Mouse (Mus musculus): Measurements from ENCODE around the gene Ssbp3. TPM values are rescaled to one million over a fixed set of nuclear protein-coding genes. Genes with fewer than 3 reads are reported as not detected.

The Ssbp3 gene
- total and polyA plus RNA-seq, 3 experiments, result 30.5 to 242 (median 116) TPM

DNA sequence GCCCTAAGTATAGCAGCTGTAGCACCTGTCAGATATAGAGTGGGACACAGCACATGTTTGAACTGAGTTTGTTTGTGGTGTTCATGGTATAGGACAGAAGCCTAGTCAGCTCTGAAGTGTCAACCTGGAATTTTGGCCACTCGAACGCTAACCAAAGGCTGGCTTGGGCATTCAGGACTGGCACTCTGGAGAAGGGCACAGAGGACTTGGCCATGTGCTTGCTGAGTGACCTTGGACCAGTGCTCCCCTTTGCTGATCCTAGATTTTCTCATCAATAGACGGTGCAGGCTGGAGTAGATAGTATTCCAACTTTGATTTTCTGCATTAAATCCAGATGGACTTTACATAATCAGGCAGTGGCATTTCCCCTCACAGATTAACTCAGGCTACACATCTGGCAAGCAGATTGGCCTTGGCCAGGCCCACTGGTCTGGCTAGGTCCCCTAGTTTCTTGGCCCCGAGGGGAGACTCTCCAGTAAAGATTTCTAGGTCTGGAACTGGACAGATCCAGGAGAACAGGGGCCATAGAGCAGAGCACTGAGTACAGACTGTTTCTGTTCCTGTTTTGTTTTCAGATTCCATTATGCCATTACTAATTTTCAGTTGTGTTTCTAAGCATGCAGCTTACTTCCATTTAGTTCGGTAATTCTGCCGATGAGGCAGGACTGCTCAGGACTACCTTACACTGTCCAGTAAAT lies 102.8 kb downstream of the Ssbp3 start:
- Histone ChIP-seq H3K79me2 (ENCODE audit: control insufficient read depth, insufficient read depth, low read length, poor library complexity) (peaks cover 6% of the 10 kb centered on the region), H3K4me1 (ENCODE audit: control insufficient read depth in 1 of 2, insufficient read depth in 2 of 2, low read length in 2 of 2) (peaks cover 8 to 11% of the 10 kb centered on the region in 2 experiments)
- DNase-seq (ENCODE audit: low read depth, low spot score), result no peak

DNA sequence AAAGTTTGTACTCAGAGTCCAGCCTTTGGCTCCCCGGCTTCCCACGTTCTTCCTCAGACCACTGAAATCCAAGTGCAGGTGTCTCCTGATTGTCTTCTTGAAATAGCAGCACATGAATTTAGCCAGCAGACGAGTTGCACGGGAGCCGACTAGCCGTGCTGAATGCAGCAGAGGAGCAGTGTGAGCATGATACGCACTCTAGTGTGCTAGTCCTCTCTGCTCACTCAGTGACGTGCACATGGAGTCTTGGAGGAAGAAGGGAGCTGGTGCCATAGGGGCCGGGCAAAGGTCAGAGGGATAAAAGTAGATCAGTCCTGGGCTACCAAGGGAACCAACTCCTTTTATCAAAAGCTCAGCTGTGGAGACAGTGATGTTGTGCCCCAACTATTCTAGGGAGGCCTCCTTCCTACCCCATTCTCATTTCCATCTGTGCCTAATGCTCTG lies 103.3 kb downstream of the Ssbp3 start:
- H3K27me3 ChIP-seq (ENCODE audit: control insufficient read depth in 1 of 2, insufficient read depth in 2 of 2, low read length in 2 of 2), result no peaks in the 10 kb centered on the region
- peaks cover 3% of the 10 kb centered on the region for H3K79me2 ChIP-seq (ENCODE audit: control insufficient read depth, insufficient read depth, low read length, poor library complexity)
- H3K9me3 ChIP-seq (replicated peaks; ENCODE audit: insufficient read depth, low read length), result no peaks in the 10 kb centered on the region
- H3K27ac ChIP-seq (ENCODE audit: control insufficient read depth, low read depth, low read length), result no peak overlapping the region
- DNase-seq (ENCODE audit: low read depth, low spot score), result no peak
- peaks cover 3 to 4% of the 10 kb centered on the region in 2 experiments; a peak in 3 of 4 replicates for H3K36me3 ChIP-seq (ENCODE audit: control insufficient read depth in 1 of 2, insufficient read depth in 2 of 2, low read length in 2 of 2)
- peaks cover 3 to 5% of the 10 kb centered on the region in 2 experiments for H3K4me1 ChIP-seq (ENCODE audit: control insufficient read depth in 1 of 2, insufficient read depth in 2 of 2, low read length in 2 of 2)
- H3K4me3 ChIP-seq (ENCODE audit: control insufficient read depth in 1 of 2, insufficient read depth in 1 of 2, low read depth in 2 of 2, low read length in 2 of 2), result no peak overlapping the region
- TF ChIP-seq SIN3A (IDR thresholded peaks at IDR 0.05; ENCODE audit: low read length) (no peak), TAL1 (IDR thresholded peaks at IDR 0.05; ENCODE audit: low read length) (no peak), MAZ (IDR thresholded peaks at IDR 0.05; ENCODE audit: low read depth, low read length) (no peak), UBTF (IDR thresholded peaks at IDR 0.05; ENCODE audit: borderline replicate concordance, insufficient read depth, low read depth, low read length) (no peak), TBP (IDR thresholded peaks at IDR 0.05; ENCODE audit: low read depth, low read length) (no peak), ETS1 (IDR thresholded peaks at IDR 0.05; ENCODE audit: low read depth, low read length) (no peak), USF1 (IDR thresholded peaks at IDR 0.05; ENCODE audit: low read depth, low read length) (no peak), ZKSCAN1 (IDR thresholded peaks at IDR 0.05; ENCODE audit: low read depth, low read length) (no peak)
- H3K9ac ChIP-seq (ENCODE audit: control insufficient read depth, low read depth, low read length, poor library complexity, severe bottlenecking), result no peak overlapping the region

More for the DNA sequence above, 102.8 kb downstream of the Ssbp3 start:
- peaks cover 4 to 8% of the 10 kb centered on the region in 2 experiments; a peak in 3 of 4 replicates for H3K36me3 ChIP-seq (ENCODE audit: control insufficient read depth in 1 of 2, insufficient read depth in 2 of 2, low read length in 2 of 2)
- no peaks in the 10 kb centered on the region for H3K9me3 ChIP-seq (replicated peaks; ENCODE audit: insufficient read depth, low read length)
- no peak overlapping the region for H3K4me3 ChIP-seq (ENCODE audit: control insufficient read depth in 1 of 2, insufficient read depth in 1 of 2, low read depth in 2 of 2, low read length in 2 of 2)
- TF ChIP-seq RCOR1 (IDR thresholded peaks at IDR 0.05; ENCODE audit: low read depth, low read length), result no peak
- no peak for TF ChIP-seq SIN3A (IDR thresholded peaks at IDR 0.05; ENCODE audit: low read length)
- TF ChIP-seq POLR2A (IDR thresholded peaks at IDR 0.05; ENCODE audit: control insufficient read depth in 1 of 2, insufficient read depth in 1 of 2, low read depth in 1 of 2, low read length in 2 of 2, poor library complexity in 1 of 2), result no peak
- TF ChIP-seq POLR2AphosphoS5 (IDR thresholded peaks at IDR 0.05; ENCODE audit: borderline replicate concordance, low read depth, low read length), result no peak
- no peaks in the 10 kb centered on the region for H3K27me3 ChIP-seq (ENCODE audit: control insufficient read depth in 1 of 2, insufficient read depth in 2 of 2, low read length in 2 of 2)
- no peak overlapping the region for H3K27ac ChIP-seq (ENCODE audit: control insufficient read depth, low read depth, low read length)
- H3K9ac ChIP-seq (ENCODE audit: control insufficient read depth, low read depth, low read length, poor library complexity, severe bottlenecking), result no peak overlapping the region

DNA sequence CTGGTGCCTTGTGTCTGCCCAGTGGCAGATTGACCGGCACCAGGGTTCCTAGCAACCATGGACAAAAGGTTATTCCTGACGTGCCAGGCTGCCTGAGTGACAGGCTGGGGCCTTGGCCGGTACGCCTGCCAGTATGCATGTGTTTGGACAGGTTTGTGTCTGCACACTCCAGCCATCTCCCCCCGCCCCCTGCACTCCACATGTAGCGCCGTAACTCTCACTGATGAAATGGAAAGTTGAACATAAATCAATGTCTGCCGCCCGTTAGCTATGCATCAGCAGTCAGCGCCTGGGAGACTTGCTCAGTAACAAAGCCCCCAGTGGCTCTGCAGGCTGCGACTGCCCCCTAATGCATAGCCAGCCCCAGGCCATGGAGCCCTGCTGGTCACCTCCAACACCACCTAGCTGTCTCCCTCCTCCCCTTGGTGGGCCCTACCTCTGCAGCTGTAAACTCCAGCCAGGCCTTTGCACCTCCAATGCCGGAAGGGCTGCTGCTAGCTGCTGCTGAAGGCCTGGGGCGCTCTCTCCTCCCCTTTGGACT lies 105.5 kb downstream of the Ssbp3 start:
- no peaks in the 10 kb centered on the region for H3K9me3 ChIP-seq (replicated peaks; ENCODE audit: insufficient read depth, low read length)
- H3K27me3 ChIP-seq (ENCODE audit: control insufficient read depth in 1 of 2, insufficient read depth in 2 of 2, low read length in 2 of 2), result no peaks in the 10 kb centered on the region
- H3K4me3 ChIP-seq (ENCODE audit: control insufficient read depth in 1 of 2, insufficient read depth in 1 of 2, low read depth in 2 of 2, low read length in 2 of 2), result no peak overlapping the region
- H3K36me3 ChIP-seq (ENCODE audit: control insufficient read depth in 1 of 2, insufficient read depth in 2 of 2, low read length in 2 of 2), result peaks cover 0 to 6% of the 10 kb centered on the region in 2 experiments; a peak in 1 of 4 replicates
- DNase-seq (ENCODE audit: low read depth, low spot score), result no peak
- no peaks in the 10 kb centered on the region for H3K4me1 ChIP-seq (ENCODE audit: control insufficient read depth in 1 of 2, insufficient read depth in 2 of 2, low read length in 2 of 2)
- H3K9ac ChIP-seq (ENCODE audit: control insufficient read depth, low read depth, low read length, poor library complexity, severe bottlenecking), result no peak overlapping the region
- TF ChIP-seq MAX (IDR thresholded peaks at IDR 0.05; ENCODE audit: low read length) (no peak), SMC3 (IDR thresholded peaks at IDR 0.05; ENCODE audit: low read depth, low read length) (no peak), RCOR1 (IDR thresholded peaks at IDR 0.05; ENCODE audit: low read depth, low read length) (no peak), MEF2A (IDR thresholded peaks at IDR 0.05; ENCODE audit: extremely low read depth, insufficient replicate concordance, low read depth, low read length, poor library complexity, severe bottlenecking) (no peak), ZMIZ1 (IDR thresholded peaks at IDR 0.05; ENCODE audit: low read depth, low read length) (no peak), MXI1 (IDR thresholded peaks at IDR 0.05; ENCODE audit: low read depth, low read length) (no peak), ELF1 (IDR thresholded peaks at IDR 0.05; ENCODE audit: low read depth, low read length) (no peak), USF1 (IDR thresholded peaks at IDR 0.05; ENCODE audit: low read depth, low read length) (no peak), GABPA (IDR thresholded peaks at IDR 0.05; ENCODE audit: low read depth, low read length) (no peak), MYC (IDR thresholded peaks at IDR 0.05; ENCODE audit: low read depth, low read length) (no peak), MYB (IDR thresholded peaks at IDR 0.05; ENCODE audit: low read depth, low read length) (no peak), TAL1 (IDR thresholded peaks at IDR 0.05; ENCODE audit: low read length) (no peak), JUND (IDR thresholded peaks at IDR 0.05; ENCODE audit: low read depth, low read length) (no peak), TCF12 (IDR thresholded peaks at IDR 0.05; ENCODE audit: low read depth, low read length) (no peak), POLR2A (IDR thresholded peaks at IDR 0.05; ENCODE audit: control insufficient read depth in 1 of 2, insufficient read depth in 1 of 2, low read depth in 1 of 2, low read length in 2 of 2, poor library complexity in 1 of 2) (no peak), RAD21 (IDR thresholded peaks at IDR 0.05; ENCODE audit: low read depth, low read length) (no peak), GATA1 (IDR thresholded peaks at IDR 0.05; ENCODE audit: low read depth, low read length) (no peak)
- no peak overlapping the region for H3K27ac ChIP-seq (ENCODE audit: control insufficient read depth, low read depth, low read length)
- no peaks in the 10 kb centered on the region for H3K79me2 ChIP-seq (ENCODE audit: control insufficient read depth, insufficient read depth, low read length, poor library complexity)

All from MEL (cell line).